Mouse (Mus musculus) monocyte, adult 2 months (primary cell): Measurements from ENCODE around the gene Rspry1.
A peak's percentile ranks its signal among the peaks of the same experiment; 100 is the strongest.

Source experiments
- DNase-seq, 2 experiments: peaks; one replicate each; pipeline ENCODE4 v3.0.0; 2022; ENCODE audit warnings: low spot score in 2 of 2, low read depth in 1 of 2

Gene Rspry1

DNA sequence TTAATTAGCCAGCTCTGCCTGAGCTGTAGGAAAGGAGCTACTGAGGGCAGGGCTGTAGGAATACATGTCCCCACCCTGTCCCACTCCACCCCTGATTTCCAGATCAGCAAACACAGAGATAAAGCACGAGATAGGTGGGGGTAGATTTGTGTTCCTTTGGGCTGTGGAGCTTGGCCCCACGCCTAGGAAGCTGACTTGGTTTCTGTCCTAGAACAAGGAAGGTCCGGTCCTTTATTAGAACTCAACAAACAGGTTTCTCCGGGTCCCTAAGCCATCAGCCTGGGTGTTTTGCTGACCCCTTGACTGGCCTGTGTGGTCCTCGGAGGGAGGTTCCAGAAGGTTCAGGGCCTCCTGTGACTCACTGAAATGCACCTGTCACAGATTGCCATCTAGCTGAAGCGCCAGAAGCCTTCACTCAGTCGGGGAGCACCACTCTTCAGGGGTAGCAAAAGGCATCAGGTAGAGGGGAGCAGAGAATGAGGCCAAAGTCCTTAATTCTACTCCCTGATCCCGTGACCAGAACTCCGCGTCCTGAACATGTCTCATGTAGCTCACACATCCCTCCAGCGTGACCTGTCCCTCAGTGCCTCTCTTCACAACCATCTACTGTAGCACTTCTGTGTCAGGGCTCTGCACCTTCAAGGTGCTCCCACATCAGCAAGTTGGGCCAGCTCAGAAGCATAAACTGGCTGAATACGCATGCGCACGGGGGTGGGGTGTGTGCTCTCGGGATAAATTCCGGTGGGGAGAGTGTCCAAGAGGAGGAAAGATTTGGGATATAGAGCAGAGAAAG lies 81.2 kb downstream of the Rspry1 start:
- DNase-seq = no peak

DNA sequence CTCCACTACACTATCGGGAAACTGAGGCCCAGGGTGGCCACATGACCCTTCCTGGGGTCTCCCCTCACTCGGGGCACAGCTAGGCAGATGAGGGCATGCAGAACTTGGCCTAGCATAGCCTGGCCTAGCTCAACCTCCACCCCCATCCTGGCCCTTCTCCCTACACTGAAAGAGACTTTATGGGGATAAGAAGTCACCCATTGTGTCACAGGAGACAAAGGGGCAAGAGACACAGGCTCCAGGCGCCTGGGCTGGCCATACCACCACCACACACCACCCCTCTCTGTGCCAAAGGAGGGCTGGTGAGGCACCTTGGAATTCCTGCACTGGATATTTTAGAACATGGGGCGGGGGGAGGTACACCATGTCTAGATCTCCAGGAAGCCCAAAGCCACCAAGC lies 82.5 kb downstream of the Rspry1 start:
- DNase-seq = no peak

DNA sequence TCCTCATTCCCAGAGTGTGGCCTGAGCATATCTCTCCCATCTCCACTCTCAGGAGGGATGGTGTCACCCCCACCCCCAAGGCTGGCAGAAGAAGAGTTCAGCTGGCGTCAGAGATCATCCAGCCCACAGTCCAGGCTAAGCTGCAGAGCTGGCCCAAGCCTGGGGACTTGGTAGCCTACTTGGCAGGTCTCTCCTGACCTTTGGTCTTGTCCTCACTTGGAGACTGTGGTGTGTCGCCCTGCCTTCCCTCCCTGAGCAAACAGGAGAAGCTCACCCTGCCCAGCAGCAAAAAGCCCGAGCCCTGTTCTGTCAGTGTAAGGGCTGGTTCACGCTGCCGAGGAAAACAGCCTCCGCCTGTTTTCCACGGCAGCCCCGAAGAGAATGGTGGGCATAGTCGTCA lies 84.2 kb downstream of the Rspry1 start:
- no peak for DNase-seq

DNA sequence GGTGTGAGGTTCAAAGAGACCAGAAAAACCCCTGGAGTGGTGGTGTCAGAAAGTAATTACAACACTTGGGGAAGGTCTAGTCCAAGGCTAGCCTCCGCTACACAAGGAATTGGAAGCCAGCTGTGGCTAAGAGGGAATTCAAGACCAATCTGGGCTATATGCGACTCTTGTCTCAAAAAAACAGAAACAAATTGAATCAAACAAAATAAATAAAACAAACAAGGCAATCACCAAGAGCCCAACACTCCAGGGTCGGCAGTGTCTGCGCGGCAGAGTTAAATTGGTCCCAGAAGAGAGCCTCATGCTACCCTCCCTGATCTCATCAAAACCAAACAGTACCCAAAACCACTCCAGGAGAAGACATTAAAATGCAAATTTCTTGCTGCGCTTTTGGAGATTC lies 93.0 kb downstream of the Rspry1 start:
- no peak for DNase-seq

DNA sequence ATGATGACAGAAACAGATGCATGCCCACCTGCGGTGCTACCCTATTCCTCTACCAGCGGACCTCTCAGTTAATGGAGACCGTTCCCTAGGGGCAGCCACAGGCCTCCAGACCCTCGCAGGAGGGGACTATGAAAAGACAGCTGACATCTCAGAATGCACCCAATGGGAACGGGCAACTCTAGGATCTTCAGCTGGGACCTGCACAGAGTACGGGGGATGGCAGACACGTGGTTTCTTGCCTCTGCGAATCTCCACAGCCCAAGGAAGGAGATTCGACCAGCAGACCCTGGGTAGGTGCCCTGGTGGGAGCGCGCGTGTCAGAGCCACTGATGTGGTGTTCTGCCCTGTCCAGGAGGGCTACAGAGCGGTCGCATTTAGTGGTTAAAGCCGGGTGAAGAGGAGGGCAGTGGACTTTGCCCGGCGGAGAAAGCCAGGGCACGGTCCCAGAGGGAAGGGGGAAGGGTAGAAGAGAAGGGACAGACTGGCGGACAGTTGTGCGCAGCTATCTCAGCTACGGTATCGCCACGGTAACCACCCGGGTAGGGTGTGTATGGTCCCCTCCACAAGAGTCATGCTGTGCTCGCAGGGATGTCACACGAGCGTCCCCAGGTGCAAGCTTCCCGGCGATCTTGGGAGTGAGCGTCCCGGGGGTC lies 93.7 kb downstream of the Rspry1 start:
- DNase-seq = no peak

DNA sequence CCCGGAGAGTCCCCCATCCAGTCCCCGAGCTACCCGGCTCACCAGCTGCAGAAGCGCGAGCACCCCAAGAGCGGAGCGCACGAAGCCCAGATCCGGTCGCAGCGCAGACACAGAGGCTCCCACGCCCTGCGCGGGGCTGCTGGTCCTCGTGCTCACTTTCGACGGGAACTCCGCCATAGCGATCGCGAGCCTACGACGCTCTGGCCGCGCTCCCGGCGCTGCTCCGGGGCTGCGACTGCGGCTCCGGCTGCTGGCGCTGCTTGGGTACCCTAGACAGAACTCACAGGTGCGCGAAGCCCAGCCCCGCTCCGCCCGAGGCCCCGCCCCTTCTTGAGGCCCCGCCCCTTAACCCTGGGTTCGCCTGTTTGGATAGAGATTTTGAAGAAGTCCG lies 94.3 kb downstream of the Rspry1 start, which contains the start of gene Pllp:
Pllp (minus strand) TSS at position 285 of the 391 bp plus-strand sequence.
- DNase-seq = no peak

DNA sequence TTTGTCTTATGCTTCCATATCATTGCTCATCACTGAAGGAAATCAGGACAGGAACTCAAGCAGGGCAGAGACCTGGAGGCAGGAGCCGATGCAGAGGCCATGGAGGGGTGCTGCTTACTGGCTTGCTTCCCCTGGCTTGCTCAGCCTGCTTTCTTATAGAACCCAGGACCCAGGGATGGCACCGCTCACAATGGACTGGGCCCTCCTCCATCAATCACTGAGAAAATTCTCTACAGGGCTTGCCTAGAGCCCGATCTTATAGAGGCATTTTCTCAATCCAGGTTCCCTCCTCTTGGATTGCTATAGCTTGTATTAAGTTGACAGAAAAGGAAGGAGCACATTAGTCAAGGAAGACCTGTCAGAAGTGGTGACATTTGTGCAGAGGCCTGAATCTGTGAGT lies 94.8 kb downstream of the Rspry1 start:
- DNase-seq = no peak

DNA sequence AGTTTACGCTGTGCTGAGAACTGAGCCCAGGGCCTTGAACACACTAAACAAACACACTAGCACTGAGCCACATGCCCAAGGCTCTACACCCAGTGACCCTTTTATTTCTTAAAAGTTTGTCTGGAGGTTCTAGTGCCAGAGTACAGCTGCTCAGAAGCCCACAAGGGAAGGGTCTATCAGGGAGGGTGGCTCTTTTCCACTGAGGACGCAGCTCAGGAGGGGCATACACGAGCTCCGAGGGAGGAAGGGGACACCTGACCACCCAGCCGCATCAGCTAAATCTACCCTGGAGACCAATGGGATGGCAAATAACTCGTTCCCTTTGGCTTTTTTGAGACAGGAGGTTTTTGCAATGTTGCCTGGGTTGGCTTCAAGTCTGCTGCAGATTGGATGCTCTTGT lies 96.2 kb downstream of the Rspry1 start:
- no peak for DNase-seq

DNA sequence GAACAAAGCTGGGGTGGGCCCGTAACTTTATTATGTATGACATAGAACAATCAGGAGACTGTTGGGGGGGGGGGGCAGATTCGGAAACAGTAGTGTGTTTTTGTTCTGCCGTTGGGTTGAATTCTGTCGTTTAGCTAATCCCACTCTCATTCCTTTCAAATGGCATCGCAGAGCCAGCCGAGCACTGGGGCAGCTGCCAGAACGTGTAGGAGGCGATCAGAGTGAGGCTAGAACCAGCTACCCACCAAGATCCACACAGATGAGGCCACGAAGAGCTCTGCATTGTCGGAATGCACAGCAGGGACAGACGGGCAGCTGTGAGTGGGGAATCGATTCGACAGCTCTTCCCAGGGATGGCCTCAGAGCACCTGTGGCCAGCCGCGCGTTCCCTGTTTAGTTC lies 97.6 kb downstream of the Rspry1 start:
- no peak for DNase-seq

DNA sequence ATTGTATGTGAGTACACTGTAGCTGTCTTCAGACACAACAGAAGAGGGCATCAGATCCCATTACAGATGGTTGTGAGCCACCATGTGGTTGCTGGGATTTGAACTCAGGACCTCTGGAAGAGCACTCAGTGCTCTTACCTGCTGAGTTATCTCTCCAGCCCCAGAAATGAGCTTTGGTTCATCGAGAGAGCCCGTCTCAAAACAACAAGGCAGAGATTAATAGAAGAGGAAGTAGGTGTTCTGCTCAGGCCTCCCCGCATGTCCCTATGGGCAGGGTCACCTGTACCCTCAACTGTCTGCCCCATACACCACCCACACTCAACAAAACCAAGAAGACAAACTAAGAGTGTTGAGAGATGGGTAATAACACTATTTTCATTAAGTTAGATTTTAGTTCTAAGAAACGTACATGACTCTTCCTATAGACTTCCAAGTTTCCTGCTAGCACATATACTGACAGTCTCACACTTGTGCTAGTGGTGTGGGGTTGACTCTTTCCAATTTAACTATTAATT lies 98.7 kb downstream of the Rspry1 start:
- no peak for DNase-seq

DNA sequence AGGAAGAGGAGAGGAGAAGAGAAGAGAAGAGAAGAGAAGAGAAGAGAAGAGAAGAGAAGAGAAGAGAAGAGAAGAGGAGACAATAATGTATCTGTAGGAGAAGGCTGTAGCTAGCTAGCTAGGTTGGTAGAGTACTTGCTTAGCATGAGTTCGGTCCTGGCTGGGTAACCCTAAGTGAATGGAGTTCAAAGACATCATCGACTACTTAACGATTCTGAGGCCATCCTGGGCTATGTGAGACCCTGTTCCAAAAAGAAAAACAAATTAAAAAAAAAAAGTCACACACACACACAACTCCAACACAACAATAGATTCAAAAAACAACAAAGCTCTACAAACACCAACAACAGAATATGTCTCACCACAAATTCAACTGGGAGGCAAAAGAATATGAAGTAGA lies 100.4 kb downstream of the Rspry1 start:
- DNase-seq = no peak

DNA sequence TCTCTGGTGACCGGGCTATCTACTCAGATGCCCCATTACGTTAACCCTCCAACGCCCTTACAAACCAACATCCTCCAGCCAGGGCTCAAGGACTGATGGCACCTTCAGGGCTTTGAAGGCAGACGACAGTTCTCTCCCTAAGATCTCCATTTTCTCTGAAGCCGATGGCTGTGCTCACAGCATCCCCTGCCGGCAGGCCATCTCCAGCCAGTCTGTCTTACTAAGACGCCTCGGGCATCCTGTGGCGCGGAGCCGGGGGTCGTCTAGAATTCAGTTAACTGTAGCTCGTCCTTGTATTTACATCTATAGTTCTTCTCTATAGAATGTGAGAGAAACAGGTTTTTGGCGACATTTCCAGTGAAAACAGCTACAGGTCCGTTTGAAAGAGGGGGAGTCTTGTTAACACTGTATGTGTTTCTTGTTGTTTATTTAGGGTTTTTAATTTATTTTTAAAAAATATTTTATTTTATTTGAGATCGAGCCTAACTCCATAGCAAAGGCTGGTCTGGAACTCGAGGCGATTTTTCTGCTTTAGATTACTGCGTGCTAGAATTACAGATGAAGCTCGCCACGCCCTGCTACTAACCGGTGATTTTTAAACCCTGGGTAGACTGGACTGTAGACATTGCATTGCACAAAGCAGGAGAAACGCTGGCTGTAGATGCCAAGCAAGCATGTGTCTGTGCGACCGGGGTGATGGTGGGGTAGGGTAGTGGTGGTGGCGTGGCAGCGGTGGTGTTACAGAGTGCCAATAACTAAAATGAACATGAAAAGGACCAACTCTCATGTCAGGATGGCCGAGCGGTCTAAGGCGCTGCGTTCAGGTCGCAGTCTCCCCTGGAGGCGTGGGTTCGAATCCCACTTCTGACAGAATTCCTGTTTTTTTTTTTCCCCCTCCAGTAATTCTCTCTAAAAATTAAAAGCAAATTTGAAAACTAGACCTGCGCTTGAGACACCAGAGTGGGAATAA lies 101.4 kb downstream of the Rspry1 start:
- peak; percentile 37 to 63 for DNase-seq

DNA sequence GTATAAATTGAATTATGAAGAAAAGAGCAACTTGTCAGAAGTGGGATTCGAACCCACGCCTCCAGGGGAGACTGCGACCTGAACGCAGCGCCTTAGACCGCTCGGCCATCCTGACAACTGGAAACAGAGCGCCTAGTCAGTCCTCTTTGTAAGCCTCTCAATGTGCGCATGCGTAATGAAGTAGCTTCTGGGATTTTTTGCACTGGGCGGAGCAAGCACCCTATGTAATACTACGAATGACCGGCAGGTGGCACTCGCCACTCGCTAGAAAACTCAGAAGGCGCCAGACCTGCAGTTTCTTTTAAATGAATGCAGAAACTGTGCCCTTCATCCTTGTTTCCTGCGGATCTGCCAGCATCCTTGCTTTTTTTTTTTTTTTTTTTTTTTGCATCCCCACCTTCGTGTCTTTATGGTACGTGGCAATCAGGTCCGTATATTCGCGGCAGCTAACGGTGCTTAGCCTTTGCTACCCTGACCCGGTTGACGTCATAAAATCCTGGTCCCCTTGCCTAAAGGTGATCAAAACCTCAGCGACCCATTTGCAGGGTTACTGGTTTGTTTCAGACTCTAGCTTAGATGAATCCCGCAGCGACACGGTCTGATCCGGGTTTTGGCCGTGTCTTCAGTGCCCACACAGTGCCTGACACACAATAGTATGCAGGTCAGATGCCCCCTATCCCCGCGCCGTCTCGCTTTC lies 102.4 kb downstream of the Rspry1 start:
- peak; percentile 95 to 98 for DNase-seq

DNA sequence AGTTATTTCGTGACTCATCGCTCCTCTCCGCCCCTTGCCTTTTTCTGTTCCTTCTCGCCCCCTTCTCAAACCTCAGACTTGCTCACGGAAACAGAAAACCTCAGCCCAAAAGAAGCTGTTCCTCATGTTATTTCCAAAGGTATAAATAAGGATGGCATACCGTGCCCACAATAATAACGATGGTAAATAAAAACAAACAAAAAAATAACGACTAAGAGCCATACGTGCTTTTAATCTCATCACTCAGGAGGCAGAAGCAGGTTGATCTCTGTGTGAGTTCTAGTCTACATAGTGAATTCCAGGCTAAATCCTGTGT lies 102.9 kb downstream of the Rspry1 start:
- no peak for DNase-seq

DNA sequence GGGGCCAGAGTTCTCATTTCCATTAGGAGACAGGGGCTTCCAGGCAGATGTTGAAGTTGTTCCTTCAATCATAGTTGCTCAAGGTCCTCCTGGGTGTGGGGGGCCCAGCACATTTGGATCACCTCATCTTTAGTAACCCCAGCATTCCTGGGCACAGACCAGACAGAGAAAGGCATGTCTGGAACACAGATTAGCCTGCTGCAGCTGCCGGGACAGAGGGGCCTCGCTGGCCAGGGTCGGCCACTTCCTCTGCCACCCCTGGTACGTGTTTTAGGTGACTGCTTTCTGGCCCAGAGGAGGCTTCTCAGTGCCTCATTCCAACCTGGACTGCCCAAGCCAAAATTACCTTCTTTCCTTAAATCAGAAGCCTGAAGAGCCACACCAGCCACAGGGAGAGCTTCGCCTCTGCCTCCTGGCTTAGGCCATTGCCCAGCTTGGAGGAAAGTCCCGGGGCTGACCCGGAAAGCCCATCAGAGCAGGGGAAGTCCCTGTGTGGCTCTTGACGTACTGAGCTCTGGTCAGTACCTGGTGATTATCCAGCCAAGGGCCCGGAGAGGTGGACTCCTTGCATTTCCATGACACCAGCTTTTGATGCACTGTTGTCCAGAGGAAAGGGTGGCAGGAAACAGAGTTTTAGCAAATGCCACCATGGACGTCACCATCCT lies 104.0 kb downstream of the Rspry1 start:
- no peak for DNase-seq

DNA sequence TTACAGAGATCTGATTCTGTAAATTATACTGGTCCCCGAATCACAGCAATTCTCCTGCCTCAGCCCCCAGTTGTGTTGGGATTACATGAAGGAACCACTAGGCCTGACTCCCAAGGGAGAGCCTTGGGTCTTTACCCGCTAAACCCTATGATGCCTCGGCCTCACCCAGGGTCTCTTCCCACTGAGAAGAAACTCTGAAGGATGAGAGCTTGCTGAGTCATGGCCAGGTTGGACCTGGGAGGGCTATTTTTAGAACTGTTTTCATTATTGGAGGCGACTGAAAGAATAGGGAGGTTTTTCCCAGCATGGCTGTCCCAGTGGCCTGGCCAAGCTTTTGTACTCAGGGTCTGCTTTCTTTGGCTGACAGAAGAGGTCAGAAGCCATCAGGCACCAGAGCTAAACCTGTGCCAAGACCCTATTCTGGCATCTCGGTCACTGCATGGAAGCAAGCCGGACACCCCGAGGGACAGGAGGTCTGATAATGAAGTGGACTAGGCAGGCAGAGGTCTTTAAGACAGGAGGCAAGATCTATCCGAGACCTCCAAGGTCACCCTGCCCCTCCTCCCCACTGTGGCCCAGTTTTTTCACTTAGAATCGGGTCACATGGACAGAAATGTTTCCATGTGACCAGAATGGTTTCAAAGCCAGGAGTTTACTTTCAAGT lies 105.1 kb downstream of the Rspry1 start:
- DNase-seq = no peak
